Mouse (Mus musculus) E14TG2a.4 (cell line): ENCODE measurements at regions not wholly inside any gene's neighbourhood (a gene's known extent, or its start where the extent isn't known, plus 50 kb on each side); places are given as distances from the start of the nearest gene placed in this dataset.

Source experiments
- CTCF ChIP-seq: conservative IDR thresholded peaks from 2 replicates; pipeline ENCODE4 v1.5.1; 2014; ENCODE audit warnings: low read length
- NANOG ChIP-seq: IDR thresholded peaks from 2 replicates; pipeline ENCODE4 v1.6.1; 2014; ENCODE audit warnings: borderline replicate concordance, low read length, mixed read lengths
- POU5F1 ChIP-seq: IDR thresholded peaks from 2 replicates; pipeline ENCODE4 v1.6.1; 2014; ENCODE audit warnings: low read length, borderline replicate concordance

GRCm38 (mm10) chr2:75142675-75143074, 317.1 kb downstream of the Mtx2 start:
- no peak for TF ChIP-seq CTCF
- TF ChIP-seq POU5F1: no peak
- no peak for TF ChIP-seq NANOG
